Mouse (Mus musculus) liver, embryonic 16.5 days (tissue): ENCODE data around the gene Slc2a13. TPM values are rescaled to one million over a fixed set of nuclear protein-coding genes. Genes with fewer than 3 reads are reported as not detected.

ENCODE experiments used
- ATAC-seq: fragments of 200-750 bp; cut with Nextera tagmentation; 2 replicates; pipeline ENCODE4 v1.8.0; 2017; ENCODE audit warnings: low read depth, mild to moderate bottlenecking, moderate number of reproducible peaks, moderate library complexity
- H3K27ac ChIP-seq: fragments of 300-500 bp; sonication (generic); 2 replicates; pipeline ENCODE4 v1.5.1; 2014; ENCODE audit warnings: mild to moderate bottlenecking, low read length
- H3K27me3 ChIP-seq: fragments of 300-500 bp; sonication (generic); 2 replicates; pipeline ENCODE4 v1.6.1; 2014; ENCODE audit warnings: low read depth, low read length, mixed read lengths; ENCODE audit not compliant: control insufficient read depth, insufficient read depth
- H3K36me3 ChIP-seq: fragments of 300-500 bp; sonication (generic); 2 replicates; pipeline ENCODE4 v1.6.1; 2014; ENCODE audit warnings: mild to moderate bottlenecking; ENCODE audit not compliant: control insufficient read depth, insufficient read depth
- H3K4me1 ChIP-seq: fragments of 300-500 bp; sonication (generic); 2 replicates; pipeline ENCODE4 v1.6.1; 2014; ENCODE audit warnings: low read depth, low read length, mixed read lengths; ENCODE audit not compliant: control insufficient read depth
- H3K4me2 ChIP-seq: fragments of 300-500 bp; sonication (generic); 2 replicates; pipeline ENCODE4 v1.6.1; 2014; ENCODE audit warnings: low read depth, low read length, mixed read lengths
- H3K4me3 ChIP-seq: fragments of 300-500 bp; sonication (generic); 2 replicates; pipeline ENCODE4 v1.5.1; 2014; ENCODE audit warnings: low read depth, mild to moderate bottlenecking, low read length
- H3K9ac ChIP-seq: fragments of 300-500 bp; sonication (generic); 2 replicates; pipeline ENCODE4 v1.6.1; 2014; ENCODE audit warnings: low read depth, low read length
- H3K9me3 ChIP-seq: fragments of 300-500 bp; sonication (generic); replicated peaks from 2 replicates; pipeline ENCODE4 v1.6.1; 2016; ENCODE audit warnings: low read length; ENCODE audit not compliant: control insufficient read depth
- WGBS: fragments of 180-500 bp; shearing (Covaris S2); extraction: QIAGEN DNeasy Blood & Tissue Kit; methylation state at CpG from one replicate; pipeline ENCODE4 v1.1.7; 2014; ENCODE audit not compliant: insufficient replicate concordance; 5-methylcytosine and 5-hydroxymethylcytosine counted together
- polyA plus RNA-seq: library from polyadenylated mRNA; unstranded; fragments of >200 nt; fragmentation: Nextera tagmentation; extraction: Ambion mirVana; gene quantifications from 2 replicates; pipeline ENCODE4 v1.2.1, GENCODE M21; 2015

Gene Slc2a13
- polyA plus RNA-seq, 1 experiment from 2014 or later: 0.13 TPM

DNA sequence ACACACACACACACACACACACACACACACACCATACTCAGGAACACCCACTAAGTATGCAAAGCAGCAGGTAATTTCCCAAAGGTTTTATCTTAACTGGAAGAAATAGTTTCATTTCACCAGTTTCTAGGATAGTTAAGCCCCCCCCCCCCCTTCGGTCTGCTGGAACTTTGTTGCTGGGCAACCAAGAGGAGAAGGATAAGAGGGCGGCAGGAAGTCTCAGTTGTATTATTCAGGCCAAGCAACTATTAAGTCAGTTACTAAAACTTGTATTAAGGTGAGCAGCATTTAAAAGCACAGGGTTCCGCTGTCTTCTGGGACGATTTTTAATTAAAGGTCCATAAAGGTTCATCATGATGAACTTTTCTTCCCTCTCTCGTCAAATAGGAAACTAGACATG lies 198.6 kb downstream of the Slc2a13 start:
- Histone ChIP-seq H3K4me3 (no peak overlapping the region), H3K4me1 (no peaks in the 10 kb centered on the region), H3K9me3 (no peaks in the 10 kb centered on the region), H3K27me3 (no peaks in the 10 kb centered on the region), H3K9ac (no peak overlapping the region), H3K27ac (no peak overlapping the region), H3K36me3 (no peaks in the 10 kb centered on the region), H3K4me2 (no peak overlapping the region)
- 61% methylated on average over 5 of the region's 5 CpGs for WGBS
- no peak for ATAC-seq

DNA sequence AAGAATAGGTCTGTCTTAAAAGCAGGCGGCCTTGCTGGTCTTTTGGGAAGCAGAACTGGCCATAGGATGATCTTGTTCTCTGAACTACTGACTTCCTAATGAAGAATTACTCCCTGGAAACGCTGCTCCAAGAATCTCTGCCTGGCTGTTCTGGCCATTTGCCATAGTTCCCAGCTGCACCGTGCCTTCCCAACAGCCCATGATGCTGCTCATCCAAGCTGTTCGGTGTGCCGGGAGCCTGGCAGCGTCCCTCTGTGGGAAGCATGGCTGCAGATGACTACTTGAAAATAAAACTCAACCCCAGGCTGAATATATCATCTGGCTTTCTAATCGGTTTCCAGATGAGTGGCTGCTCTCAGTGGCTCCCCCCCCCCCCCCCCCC lies 199.9 kb downstream of the Slc2a13 start:
- no peak for ATAC-seq
- Histone ChIP-seq H3K4me2 (no peak overlapping the region), H3K4me1 (no peaks in the 10 kb centered on the region), H3K27ac (no peak overlapping the region), H3K27me3 (no peaks in the 10 kb centered on the region), H3K9me3 (no peaks in the 10 kb centered on the region), H3K36me3 (no peaks in the 10 kb centered on the region), H3K9ac (no peak overlapping the region), H3K4me3 (no peak overlapping the region)
- whole genome bisulfite sequencing: 62% methylated on average over 7 of the region's 7 CpGs

DNA sequence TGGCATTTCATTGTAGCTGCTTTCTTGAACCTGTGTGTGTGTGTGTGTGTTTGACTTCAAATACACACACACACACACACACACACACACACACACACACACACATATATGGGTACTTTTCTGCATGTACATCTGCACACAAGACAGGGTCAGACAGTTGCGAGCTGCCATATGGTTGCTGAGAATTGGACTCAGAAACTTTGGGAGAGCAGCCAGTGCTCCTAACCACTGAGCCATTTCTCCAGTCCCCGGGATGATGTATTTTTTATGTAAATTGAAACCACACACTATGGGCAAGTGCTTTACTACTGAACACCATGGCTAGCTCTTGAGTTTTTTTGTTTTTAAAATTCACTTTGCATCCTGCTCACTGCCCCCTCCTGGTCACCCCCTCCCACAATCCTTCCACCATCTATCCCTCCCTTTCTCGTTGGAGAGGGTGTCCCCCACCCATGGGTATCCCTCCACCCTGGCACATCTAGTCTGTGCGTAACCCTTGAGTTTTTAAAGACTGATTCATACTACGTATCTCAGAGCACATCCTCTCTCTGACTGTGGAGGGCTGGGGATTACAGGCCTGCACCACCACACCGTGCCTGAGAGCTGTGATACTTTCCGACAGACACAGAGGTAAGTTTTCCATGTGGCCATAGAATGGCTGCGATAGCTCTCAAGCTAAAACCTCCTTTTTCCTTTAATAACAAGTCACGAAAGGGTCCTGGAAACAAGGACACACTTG lies 200.4 kb downstream of the Slc2a13 start:
- H3K36me3 ChIP-seq: no peaks in the 10 kb centered on the region
- H3K27ac ChIP-seq: no peak overlapping the region
- 70% methylated on average over 9 of the region's 9 CpGs for WGBS
- no peak overlapping the region for H3K9ac ChIP-seq
- no peak for ATAC-seq
- H3K4me3 ChIP-seq: no peak overlapping the region
- H3K9me3 ChIP-seq: no peaks in the 10 kb centered on the region
- H3K4me2 ChIP-seq: no peak overlapping the region
- H3K27me3 ChIP-seq: no peaks in the 10 kb centered on the region
- no peaks in the 10 kb centered on the region for H3K4me1 ChIP-seq

DNA sequence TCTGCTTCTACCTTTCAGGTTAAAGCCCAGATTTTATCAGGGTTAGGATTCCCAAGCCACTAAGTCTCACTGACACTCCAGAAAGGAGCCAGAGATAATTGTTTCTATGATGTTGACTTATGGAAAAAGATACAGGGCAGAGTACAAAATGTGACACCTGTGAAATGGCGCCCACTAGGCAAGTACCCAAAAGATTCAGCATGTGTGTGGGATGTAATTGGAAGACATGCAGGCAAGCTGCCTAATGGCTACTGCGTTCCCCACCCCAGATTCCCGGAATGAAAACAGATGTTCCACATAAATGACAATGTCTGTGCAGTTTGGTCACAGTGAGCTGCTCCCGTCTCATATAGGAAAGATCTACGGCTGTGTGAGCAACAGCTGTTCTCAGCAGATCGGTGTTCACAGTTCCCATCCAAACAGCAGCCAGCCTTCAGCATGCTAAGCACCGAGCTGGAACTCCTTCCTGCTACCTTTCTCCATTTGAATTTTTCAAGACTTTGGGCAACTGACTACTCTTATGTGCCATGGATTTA lies 201.1 kb downstream of the Slc2a13 start:
- H3K4me3 ChIP-seq: no peak overlapping the region
- ATAC-seq: no peak
- no peak overlapping the region for H3K27ac ChIP-seq
- no peak overlapping the region for H3K9ac ChIP-seq
- H3K4me1 ChIP-seq: no peaks in the 10 kb centered on the region
- H3K36me3 ChIP-seq: no peaks in the 10 kb centered on the region
- WGBS: 64% methylated on average over 7 of the region's 7 CpGs
- H3K27me3 ChIP-seq: no peaks in the 10 kb centered on the region
- no peaks in the 10 kb centered on the region for H3K9me3 ChIP-seq
- H3K4me2 ChIP-seq: no peak overlapping the region

DNA sequence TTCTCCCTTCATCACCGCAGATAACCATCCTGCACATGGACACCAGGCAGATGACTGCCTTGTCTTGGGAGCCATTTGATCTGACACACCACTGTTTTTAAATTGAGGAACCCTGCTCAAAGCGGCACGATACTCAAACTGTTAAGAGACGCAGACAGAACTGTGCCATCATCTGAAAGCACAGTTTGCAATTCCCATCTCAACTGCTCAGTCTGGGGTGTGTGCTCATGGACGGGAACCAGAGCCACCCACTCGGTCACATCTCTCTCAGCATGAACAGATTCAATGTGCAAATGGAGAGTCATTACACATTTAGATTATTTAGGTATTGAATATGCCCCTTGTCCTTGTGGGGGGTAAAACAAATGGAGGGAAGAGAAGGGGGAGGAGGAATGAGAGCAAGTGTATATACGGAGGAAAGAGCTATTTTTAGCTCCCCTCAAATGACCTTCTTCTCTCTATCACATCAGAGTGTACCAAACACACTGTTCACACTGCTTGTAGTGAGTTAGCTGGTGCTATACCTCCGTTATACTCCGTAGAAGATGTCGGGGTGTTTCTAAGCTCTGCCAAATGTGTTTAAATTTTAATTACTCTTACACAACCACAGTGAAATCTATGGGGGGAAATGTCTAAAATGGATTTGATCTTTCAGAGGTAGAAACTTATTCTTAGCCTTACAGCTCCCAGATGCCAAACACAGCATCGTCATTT lies 203.2 kb downstream of the Slc2a13 start:
- Histone ChIP-seq H3K4me2 (no peak overlapping the region), H3K4me1 (no peaks in the 10 kb centered on the region), H3K36me3 (no peaks in the 10 kb centered on the region), H3K4me3 (no peak overlapping the region), H3K9ac (no peak overlapping the region), H3K9me3 (no peaks in the 10 kb centered on the region), H3K27me3 (no peaks in the 10 kb centered on the region), H3K27ac (no peak overlapping the region)
- ATAC-seq: no peak
- WGBS: 68% methylated on average over 11 of the region's 11 CpGs

DNA sequence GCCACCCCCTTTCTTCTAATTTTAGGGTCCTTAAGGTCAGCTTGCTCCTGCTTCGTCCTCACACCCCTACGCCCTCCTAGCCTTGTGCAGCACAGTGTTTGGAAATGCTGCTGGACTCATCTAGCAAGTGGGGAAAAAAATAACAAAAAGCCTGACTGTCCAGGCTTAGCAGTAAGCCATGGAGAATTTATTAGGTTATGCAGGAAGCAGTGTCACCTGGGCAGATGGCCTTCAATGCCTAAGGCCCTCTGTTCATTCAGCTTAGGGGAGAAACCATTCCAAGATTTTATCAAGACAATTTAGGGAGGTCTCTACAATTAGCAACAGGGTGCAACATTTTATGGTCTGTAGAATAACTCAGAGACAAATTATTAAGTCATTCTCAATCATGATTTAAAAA lies 212.6 kb downstream of the Slc2a13 start:
- no peaks in the 10 kb centered on the region for H3K27me3 ChIP-seq
- no peaks in the 10 kb centered on the region for H3K36me3 ChIP-seq
- H3K9me3 ChIP-seq: no peaks in the 10 kb centered on the region
- H3K4me2 ChIP-seq: no peak overlapping the region
- H3K4me1 ChIP-seq: no peaks in the 10 kb centered on the region
- WGBS: 57% methylated on average over 2 of the region's 2 CpGs
- no peak overlapping the region for H3K9ac ChIP-seq
- ATAC-seq: no peak
- H3K27ac ChIP-seq: no peak overlapping the region
- H3K4me3 ChIP-seq: no peak overlapping the region

DNA sequence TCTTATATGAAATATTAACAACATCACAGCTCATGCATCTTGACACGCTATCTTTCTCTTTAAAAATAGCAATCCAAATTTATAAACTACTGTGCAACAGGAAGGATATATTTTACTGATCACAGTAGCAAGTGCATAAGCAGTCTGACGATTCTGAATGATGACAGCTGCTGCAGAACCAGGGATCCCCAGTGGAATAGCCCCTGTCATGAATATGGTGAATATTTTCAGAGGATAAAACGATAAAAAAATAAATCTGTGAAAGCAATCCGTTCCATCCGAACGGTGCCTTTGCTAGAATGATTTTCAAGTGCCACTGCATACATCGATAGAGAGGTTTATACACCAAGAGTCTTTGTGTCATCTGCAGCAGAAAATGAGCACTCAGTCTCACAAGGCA lies 222.1 kb downstream of the Slc2a13 start:
- H3K9me3 ChIP-seq: no peaks in the 10 kb centered on the region
- WGBS: 70% methylated on average over 7 of the region's 7 CpGs
- H3K4me3 ChIP-seq: no peak overlapping the region
- no peak overlapping the region for H3K4me2 ChIP-seq
- H3K27me3 ChIP-seq: no peaks in the 10 kb centered on the region
- no peak overlapping the region for H3K9ac ChIP-seq
- H3K4me1 ChIP-seq: no peaks in the 10 kb centered on the region
- ATAC-seq: no peak
- H3K36me3 ChIP-seq: no peaks in the 10 kb centered on the region
- H3K27ac ChIP-seq: no peak overlapping the region

DNA sequence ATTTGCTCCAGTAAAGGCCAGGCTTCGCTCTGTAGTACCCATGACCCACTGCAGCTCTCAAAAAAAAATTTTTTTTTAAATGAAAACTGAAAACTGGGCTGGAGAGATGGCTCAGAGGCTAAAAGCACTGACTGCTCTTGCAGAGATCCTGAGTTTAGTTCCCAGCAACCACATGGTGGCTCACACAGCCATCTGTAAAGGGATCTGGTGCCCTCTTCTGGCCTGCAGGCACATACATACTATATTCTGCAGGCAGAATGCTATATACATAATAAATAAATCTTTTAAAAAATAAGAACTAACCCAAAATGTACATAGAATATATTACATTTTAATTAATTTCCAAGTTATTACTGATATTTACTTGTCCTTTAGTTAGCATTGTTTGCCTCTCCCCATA lies 234.7 kb downstream of the Slc2a13 start:
- H3K4me3 ChIP-seq: no peak overlapping the region
- no peaks in the 10 kb centered on the region for H3K9me3 ChIP-seq
- WGBS: 45% methylated on average over 1 of the region's 1 CpGs
- H3K27ac ChIP-seq: no peak overlapping the region
- ATAC-seq: no peak
- H3K36me3 ChIP-seq: no peaks in the 10 kb centered on the region
- no peaks in the 10 kb centered on the region for H3K4me1 ChIP-seq
- no peak overlapping the region for H3K4me2 ChIP-seq
- H3K27me3 ChIP-seq: no peaks in the 10 kb centered on the region
- H3K9ac ChIP-seq: no peak overlapping the region

DNA sequence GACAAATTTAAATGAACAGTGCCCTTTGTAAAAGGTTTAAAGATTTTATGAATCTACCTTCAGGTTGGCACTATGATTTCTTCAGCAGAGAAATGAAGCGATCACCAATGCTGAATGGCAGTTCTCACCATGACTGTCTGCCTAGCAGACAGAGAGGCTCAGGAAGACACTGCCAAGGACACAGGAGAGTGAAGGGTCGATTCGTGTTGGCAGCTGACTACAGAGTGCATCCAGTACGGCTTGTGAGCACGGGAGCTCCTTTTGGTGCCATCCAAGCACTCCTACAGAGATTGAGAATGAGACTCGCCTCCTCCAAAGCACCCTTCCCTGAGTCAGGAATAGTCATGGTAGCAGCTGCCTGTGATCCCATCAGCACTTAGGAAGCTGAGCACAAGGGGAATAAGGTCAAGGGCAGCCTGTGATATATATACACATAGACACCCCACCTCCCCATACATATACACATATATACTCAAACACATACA lies 238.6 kb downstream of the Slc2a13 start:
- H3K9ac ChIP-seq: no peak overlapping the region
- H3K9me3 ChIP-seq: no peaks in the 10 kb centered on the region
- no peaks in the 10 kb centered on the region for H3K4me1 ChIP-seq
- H3K4me2 ChIP-seq: no peak overlapping the region
- no peaks in the 10 kb centered on the region for H3K27me3 ChIP-seq
- 51% methylated on average over 6 of the region's 6 CpGs for WGBS
- no peak overlapping the region for H3K4me3 ChIP-seq
- no peaks in the 10 kb centered on the region for H3K36me3 ChIP-seq
- H3K27ac ChIP-seq: no peak overlapping the region
- ATAC-seq: no peak
